Mouse (Mus musculus) olfactory bulb, adult 2 months (tissue): Measurements from ENCODE around the gene Id1.

Source experiments
- CTCF ChIP-seq: fragments of 200-500 bp; IDR thresholded peaks from 2 replicates; pipeline ENCODE4 v1.5.1; 2012; ENCODE audit warnings: low read depth, mild to moderate bottlenecking, low read length, moderate library complexity; ENCODE audit not compliant: insufficient read depth
- POLR2A ChIP-seq: fragments of 200-500 bp; IDR thresholded peaks from 2 replicates; pipeline ENCODE4 v1.6.1; 2012; ENCODE audit warnings: mild to moderate bottlenecking, low read depth, low read length, moderate library complexity; ENCODE audit not compliant: insufficient read depth

- TF ChIP-seq CTCF (no peak), POLR2A (no peak)
These were observed 28.4 kb downstream of the Id1 start for GRCm38 (mm10) chr2:152764172-152765044.
